Mouse (Mus musculus): ENCODE data around the gene Stat3.

Stat3 gene

DNA sequence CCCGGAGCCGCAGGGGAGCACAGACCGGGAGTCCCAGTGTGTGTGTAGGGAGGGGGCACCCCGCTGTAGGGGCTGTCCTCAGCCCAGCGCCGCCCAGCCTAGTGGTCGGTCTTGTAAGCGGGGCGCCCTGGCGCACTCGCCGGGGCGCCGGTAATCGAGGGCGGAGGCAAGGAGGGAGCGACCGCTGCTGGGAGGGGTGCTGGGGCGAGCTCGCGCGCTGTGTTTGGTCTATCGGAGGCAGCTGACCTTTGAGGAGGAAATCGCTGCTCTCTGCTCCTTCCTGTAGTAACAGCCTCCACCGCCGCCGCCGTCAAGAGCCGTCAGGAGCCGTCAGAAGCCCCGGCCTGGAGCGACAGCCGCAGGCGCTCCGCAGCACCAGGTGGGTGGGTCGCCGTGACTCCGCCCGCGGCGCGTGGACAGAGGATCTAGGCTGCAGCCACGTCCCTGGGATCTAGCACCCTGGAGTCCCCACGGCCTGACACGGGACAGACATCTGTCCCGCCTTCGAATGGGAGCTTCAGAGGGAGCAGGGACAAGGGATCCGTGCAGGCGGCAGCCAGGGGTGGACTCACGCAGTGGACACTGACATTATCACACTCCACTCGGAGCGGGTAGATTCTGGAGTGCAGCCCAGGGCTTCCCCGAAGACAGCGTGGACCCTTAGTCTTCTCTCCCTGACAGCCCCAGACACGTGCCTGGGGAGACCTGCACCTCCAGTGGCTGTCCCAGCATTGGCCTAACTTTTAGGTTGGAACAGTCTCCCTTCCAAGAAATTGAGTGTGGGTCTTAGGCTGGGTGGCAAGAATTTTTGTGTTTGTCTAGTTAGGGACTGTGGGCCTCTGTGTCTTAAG is 78.9 kb downstream of the Stat3 start:
- peak; percentile 52; the same call in 1 of the 2 replicates for ATAC-seq (ENCODE audit: insufficient number of reproducible peaks, low FRiP score, low TSS enrichment)

DNA sequence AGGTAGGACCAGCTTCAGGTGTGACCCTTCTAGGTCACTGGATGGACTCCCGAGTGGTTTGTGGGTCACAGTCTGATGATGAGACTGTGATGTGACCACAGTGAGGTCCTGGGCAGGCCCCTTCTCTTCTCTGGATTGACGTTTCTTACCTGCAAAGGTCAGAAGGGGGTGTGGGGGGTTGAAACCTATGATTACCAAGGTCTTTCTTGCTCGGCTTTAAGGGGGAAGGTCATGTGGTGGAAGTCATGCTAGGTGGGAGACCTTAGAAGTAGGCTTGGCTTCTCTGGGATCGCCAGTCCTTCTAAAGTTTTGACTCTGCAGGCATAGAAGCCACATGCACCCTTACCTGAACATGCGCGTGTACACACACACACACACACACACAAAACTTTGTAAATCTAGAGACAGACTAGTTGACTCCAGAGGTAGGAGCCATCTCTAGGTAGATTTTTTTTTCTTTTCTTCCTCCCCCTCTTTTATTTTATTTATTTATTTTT is 79.7 kb downstream of the Stat3 start:
- ATAC-seq (ENCODE audit: insufficient number of reproducible peaks, low FRiP score, low TSS enrichment) = no peak

DNA sequence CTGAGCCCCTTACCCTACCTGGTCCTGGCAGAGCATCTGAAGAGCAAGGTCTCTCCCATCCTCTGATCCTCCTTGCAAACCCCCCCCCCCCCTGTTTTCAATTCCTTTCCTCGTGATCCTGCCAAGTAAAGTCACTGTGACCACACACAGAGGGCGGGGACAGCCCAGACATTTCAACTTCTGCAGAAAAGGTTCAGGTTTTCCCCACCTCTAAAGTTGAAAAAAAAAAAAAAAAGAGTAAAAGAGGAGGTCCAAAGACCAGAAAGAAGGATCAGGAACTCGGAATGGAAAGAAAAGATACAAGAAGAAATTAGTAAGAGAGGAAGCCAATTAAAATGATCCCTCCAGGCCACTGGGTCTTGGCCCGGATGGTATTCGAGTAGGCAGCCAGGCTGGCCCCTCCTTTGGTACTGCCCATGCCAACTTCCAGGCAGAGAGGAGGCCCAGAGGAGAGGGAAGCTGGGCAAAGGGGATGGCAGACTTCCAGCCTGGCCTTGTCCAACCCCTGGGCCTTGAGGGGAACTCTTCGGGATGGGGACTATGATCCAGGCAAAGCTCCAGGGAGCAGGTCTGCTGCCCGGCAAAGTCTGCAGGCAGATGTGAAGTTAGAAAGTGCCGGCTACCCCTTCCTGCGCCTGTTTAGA is 80.3 kb downstream of the Stat3 start, which contains the start of gene Stat5a:
Gene Stat5a (plus strand): TSS at position 417 of the 644 bp plus-strand sequence.
- ATAC-seq (ENCODE audit: insufficient number of reproducible peaks, low FRiP score, low TSS enrichment) = 0 out of 2 replicates have a peak, but pooled peaks have one; percentile 20

DNA sequence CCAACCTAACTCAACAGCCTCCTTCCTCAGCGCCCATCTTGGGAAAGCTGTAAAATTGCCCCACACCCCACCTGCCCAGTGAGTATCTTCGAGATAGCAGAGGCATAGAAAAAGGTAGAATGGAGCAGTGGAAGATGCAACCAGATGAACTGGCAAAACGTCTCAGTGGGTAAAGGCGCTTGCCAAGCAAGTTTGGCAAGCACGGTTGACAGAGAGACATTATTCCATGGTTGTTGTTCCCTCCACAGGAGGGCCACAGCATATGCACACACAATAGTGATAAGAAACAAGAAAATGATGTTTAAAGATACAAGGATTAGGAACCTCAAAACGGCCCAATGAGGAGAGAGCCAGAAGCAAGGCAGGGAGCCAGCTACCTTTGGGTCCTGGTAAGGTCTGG is 81.4 kb downstream of the Stat3 start:
- ATAC-seq (ENCODE audit: insufficient number of reproducible peaks, low FRiP score, low TSS enrichment) = no peak

DNA sequence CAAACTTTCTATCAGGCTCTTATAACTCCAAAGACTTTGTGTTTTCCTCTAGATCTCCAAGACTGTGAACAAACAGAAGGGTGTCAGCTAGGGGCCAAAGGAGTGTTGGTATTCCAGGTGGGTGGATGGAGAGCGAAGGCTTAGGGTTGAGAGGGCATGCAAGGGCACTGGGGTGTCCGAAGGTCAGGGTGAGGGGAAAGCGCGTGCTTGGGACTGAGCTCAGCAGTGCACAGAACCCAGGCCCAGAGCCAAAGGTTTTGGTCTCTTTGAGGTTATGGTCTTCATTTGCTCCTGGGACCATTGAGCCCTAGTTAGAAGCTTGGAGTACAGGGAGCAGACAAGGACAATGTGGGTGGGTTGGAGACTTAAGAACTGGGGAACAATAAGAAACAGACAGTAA is 84.2 kb downstream of the Stat3 start:
- ATAC-seq (ENCODE audit: insufficient number of reproducible peaks, low FRiP score, low TSS enrichment) = no peak

DNA sequence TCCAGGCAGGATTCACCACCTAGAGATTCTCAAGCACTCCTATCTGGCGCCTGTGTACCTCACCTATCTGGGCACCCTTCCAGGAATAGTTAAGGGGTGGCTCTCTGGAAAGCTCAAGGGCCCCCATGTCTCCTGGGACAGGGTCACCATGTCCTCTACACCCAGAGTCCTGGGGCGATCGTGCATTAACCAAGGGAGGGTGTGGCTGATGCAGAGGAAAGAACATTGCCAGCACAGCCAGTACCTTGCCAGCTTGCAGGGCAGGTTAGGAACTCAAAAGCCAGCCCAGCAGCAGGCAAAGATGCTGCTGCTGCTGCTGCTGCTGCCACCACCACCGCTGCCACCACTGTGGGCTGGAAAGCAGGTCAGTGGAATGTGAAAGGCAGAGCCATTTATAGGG is 85.1 kb downstream of the Stat3 start:
- no peak for ATAC-seq (ENCODE audit: insufficient number of reproducible peaks, low FRiP score, low TSS enrichment)

DNA sequence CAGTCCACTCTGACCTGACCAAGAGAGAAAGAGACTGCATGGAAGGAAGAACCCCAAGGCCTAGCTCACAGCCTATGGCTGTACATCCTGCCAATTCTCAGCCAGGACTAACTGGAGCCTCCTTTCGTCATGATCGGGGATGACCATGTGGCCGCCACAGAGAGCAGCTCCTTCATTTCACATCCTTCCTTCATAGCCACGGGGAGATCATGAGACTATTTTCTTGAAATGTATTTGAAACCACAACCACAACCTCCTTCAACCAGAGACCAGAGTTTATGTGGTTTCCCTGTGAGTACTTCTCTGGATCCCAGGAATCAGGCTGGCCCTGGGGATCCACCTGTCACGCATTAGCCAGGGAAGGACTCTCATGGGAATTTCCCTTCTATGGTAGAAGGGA is 86.3 kb downstream of the Stat3 start:
- ATAC-seq (ENCODE audit: insufficient number of reproducible peaks, low FRiP score, low TSS enrichment) = no peak

DNA sequence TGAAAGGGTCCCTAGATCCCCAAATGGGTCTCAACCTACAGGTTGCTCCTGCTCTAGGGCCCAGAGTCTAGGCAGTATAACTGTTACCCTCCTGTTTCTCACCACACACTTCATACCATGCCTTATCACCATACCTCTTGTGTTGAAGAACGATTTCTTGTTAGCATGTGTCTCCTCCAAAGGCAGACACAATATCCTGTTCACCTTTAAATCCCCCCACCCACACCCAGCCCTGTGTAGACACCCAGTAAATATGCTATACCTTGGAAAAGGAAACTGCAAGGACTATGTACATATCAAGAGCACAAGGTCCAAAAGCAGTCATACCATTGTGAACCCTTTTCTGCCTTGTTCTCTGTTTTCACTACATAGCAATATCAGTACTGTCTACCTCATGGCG is 87.3 kb downstream of the Stat3 start:
- no peak for ATAC-seq (ENCODE audit: insufficient number of reproducible peaks, low FRiP score, low TSS enrichment)

DNA sequence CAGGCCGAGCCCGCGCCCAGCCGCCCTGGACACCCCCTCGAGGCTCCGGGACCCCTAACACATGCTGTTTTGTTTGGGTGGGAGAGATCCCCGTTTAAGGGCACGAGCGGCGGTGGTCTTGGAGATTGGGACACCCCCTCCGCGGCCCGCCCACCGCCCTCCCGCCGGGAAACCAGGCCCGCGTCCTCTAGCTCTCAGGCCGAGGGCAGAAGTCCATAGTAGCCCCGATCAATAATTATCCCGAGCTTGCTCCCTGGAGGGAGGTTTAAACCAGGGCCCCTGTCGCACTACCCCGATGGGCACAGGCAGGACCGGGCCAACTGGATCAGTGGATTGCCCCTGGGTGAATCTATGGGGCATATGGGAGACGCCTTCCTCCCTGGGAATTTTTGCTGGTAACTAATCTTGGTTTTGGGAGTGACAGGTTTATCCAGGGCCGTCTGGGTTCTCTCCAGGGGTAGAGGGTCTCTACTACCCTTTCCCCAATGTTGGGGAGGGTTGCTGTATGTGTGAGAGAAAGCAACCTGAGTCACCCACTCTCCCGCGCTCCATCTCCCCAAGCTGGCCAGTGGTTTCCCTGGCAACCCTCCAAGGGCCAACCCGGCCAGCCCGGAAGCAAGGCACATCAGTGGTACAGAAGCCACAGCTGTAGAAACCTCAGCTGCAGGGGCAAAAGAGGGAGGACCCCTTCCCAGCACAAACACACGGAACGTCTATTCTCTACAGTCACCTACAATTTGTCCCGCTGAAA is 88.4 kb downstream of the Stat3 start:
- ATAC-seq (ENCODE audit: insufficient number of reproducible peaks, low FRiP score, low TSS enrichment) = 0 out of 2 replicates have a peak, but pooled peaks have one; percentile 21

DNA sequence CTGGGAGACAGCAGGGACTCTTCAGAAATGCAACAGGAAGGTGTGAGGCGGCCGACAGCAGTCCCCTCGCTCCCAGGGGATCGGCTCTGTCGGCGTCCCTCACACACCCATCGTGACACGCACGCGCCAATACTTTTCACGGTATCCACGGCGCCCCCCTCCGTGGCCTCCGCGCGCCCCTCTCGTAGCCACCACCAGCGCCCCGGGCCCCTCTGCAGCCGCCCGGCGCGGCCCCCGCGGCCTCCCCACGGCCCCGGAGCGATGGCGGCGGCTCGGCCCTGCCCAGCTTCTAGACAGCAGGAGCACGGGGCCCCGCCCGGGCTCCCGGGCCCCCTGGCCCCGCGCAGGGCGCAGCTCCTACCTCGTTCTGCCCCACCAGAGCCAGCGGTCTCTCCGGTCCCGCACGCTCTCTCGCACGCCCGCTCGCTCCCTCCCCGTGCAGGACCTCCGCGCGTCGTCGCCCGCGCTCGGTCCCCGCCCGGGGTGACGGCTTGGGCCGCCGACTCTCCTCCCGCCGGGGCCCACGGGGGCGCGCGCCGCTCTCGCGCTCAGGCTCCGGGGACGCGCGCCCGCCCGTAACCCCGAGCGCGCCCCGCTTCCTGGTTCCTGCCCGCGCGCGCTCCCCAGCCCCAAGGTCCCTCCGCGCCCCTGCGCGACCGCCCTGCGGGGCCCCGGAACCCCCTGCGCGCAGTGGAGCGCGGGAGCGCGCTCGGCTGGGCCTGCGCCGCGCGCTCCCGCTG is 89.1 kb downstream of the Stat3 start, which contains the start of gene Stat5b:
Gene Stat5b (minus strand): TSS at position 687 of the 740 bp plus-strand sequence.
- peak; percentile 71; the same call in 1 of the 2 replicates for ATAC-seq (ENCODE audit: insufficient number of reproducible peaks, low FRiP score, low TSS enrichment)

DNA sequence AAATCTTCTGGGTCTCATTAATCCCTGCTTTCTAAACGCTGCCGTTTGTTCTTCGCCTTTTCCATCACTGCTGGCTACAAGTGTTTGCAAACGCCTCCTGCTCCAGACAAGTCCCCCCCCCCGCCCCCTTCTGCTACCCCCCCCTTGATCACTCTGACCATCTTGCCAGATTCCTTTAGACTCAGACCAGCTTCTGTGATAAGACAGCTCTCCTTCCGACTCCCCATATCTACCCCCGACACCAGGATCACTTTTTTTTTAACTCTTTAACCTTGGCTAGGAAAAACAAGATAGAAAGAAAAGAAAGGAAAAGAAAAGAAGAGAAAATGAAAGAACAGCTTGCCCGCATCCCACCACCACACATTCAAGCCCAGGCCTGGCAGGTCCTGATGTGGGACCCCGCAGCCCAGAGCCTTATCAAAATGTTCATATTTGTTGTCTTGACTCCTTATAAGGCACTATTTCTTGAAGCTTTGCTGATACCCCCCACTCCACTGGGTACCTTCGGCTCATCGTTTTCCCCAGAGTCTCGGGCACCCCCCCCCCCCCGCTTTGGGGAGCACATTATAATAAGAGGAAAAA is 89.8 kb downstream of the Stat3 start:
- ATAC-seq (ENCODE audit: insufficient number of reproducible peaks, low FRiP score, low TSS enrichment) = no peak

DNA sequence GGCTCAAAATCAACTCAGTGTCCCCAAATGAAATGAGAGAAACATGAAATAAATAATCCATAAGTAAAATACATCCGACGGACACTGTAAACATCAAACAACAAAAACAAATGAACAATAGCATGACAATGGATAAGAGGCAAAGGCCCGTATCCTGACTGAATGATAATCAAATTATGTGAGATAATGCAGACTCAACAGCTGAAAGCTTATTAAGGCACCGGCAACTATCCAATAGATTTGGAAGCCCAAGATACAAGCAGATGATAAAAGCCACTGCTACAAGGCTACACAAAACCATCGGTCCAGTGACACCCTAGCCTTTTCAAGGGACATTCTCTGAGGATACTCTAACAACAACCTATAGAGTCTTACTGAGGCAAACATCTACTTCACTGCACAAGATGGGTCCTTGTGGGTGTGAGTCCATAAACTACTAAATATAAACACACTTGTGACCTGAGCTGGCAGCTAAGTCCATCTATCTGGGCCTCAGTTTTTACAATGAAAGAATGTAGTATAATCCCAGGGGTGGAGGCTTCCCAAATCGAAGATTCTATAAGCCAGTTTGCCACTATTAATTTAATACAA is 90.5 kb downstream of the Stat3 start:
- no peak for ATAC-seq (ENCODE audit: insufficient number of reproducible peaks, low FRiP score, low TSS enrichment)

DNA sequence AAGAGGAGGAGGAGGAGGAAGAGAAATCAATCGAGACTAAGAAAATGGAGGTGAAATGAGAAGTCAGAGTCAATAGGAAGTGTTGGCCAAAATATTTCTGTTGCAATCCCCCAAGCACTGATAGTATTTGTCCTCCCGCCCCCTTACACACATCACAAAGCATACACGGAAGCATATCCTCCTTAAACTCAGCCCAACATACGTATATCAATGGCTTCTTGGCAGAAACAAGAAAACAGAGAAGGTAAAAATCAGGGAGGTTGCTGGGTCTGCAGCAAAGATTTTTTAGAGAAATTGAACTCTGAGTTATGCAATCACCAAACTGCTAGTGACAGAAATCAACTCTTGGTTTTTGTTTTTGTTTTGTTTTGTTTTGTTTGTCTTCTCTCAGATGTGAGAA is 91.3 kb downstream of the Stat3 start:
- ATAC-seq (ENCODE audit: insufficient number of reproducible peaks, low FRiP score, low TSS enrichment) = no peak

DNA sequence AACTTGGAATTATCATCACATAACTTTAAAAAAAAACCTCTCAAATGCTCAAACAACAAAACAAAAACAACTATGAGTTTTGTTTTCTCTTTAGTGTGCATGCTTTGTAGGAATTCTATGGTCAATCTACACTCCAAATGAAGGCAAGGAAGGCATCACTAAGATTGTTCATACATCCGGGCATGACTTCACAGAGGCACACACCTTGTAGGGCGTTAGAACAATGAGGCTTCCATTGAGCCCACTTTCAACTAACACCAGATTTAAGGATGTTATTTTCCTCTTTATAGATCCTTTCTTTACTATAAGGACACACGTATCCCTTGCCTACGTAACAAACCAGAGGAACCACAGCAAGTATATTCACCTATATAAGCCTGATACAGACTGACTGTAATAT is 91.8 kb downstream of the Stat3 start:
- no peak for ATAC-seq (ENCODE audit: insufficient number of reproducible peaks, low FRiP score, low TSS enrichment)

DNA sequence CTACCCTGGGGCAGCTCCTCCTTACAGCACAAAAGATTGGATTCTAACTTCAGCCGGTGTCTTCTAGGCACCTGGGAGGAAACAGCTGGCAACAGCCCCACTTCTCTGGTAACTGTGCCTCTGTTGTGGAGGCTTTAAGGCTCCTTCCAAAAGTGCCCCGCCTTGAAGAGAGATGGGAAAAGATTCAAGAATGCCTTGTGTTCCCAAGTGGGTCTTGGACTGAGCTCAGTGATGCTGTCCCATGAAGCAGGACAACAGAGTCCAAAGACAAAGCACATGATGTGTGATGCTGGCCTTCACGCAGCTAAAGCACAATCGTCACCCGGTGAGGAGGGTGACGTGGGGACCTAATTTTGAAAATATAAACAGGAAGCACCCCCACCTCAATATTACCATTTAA is 93.5 kb downstream of the Stat3 start:
- no peak for ATAC-seq (ENCODE audit: insufficient number of reproducible peaks, low FRiP score, low TSS enrichment)

DNA sequence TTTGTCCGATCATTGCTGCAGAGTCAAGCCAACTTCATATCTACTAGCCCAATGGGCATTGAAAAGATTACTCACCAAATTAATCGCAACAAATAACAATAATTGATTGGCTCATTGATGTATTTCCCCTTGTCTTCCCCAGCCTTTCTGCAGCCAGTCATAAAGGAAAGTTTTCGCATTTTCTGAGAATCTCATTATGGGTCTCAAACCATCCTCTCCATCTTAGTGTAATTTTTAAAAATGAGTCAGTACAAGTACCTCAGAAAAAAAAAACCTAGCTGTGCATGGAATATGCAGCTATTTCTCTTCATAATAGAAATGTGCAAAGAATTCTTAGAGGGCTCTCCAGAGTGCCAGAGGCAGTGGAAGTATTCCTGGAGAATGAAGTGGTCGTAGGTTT is 95.2 kb downstream of the Stat3 start:
- ATAC-seq (ENCODE audit: insufficient number of reproducible peaks, low FRiP score, low TSS enrichment) = no peak

DNA sequence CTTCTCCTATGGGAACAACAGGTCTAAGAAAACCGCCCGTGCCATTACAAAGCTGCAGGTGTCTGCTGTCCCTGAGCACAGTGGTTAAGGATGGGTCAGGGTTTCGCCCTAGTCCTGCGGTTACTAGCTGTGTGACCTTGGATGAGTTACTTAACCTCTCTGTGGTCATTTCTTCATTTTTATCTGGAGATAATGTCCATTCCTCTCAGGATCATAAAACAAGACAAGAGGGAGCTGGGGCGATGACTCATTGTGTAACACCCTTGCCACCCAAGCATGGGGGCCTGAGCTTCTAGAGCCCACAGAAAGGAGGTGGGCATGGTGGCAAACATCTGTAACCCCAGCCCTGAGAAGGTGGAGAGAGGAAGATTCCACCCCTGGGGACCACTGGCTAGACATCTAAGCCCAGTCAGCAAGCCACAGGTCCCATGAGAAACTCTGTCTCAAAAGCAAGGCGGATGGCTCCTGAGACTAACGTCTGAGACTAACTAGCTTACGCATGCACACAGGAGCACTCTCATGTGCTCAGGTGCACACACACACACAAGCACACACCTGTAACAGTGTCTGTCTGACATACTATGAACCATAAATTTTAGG is 96.2 kb downstream of the Stat3 start:
- ATAC-seq (ENCODE audit: insufficient number of reproducible peaks, low FRiP score, low TSS enrichment) = no peak

DNA sequence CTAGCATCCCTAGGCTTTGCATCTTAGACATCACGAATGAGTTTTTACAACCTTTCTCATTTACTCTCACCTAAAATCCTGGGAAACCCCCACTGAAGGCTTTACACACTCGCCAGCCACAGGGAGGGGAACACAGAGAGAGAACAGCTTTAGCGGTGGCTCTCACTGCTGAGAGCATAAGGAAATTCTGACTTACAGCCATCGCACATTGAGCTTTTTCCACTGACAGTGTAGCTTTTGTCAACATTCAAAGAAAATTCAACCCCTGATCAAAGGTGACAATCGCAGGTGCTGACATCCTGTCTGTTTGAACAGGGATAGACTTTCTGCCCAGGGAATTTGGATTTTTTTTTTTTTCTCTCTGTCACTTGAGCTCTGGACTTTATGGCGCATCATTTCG is 97.3 kb downstream of the Stat3 start:
- no peak for ATAC-seq (ENCODE audit: insufficient number of reproducible peaks, low FRiP score, low TSS enrichment)

DNA sequence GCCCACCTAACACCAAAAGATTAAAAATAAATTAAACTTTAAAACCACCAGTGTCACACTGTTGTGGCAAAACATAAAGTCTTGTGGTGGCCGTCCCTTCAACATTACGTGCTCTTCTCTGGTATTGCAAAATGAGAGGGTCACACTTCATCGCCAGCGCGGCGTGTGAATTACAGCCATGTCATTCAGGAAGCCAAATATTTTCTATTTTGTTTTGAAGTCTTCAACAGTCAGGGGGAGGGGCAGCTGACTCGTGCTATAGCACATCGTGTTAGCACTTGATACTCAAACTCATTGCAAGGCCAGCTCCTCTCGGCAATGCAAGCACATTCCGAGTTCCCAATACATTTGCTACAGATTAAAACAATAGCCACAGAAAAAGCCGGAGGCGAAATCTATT is 98.5 kb downstream of the Stat3 start:
- no peak for ATAC-seq (ENCODE audit: insufficient number of reproducible peaks, low FRiP score, low TSS enrichment)
